Mouse (Mus musculus) heart, embryonic 15.5 days (tissue): ENCODE results near the gene Gm21969. TPM values are rescaled to one million over a fixed set of nuclear protein-coding genes. Genes with fewer than 3 reads are reported as not detected.

Experiments
- ATAC-seq: fragments of 200-750 bp; cut with Nextera tagmentation; replicated peaks from 2 replicates; pipeline ENCODE4 v1.8.0; 2017; ENCODE audit warnings: low read depth, moderate TSS enrichment; ENCODE audit not compliant: insufficient number of reproducible peaks, insufficient read depth, low FRiP score
- H3K27ac ChIP-seq: fragments of 300-500 bp; sonication (generic); 2 replicates; pipeline ENCODE4 v1.5.1; 2015; ENCODE audit warnings: mild to moderate bottlenecking, inconsistent platforms
- H3K27me3 ChIP-seq: fragments of 300-500 bp; sonication (generic); 2 replicates; pipeline ENCODE4 v1.6.1; 2015; ENCODE audit warnings: inconsistent platforms
- H3K36me3 ChIP-seq: fragments of 300-500 bp; sonication (generic); 2 replicates; pipeline ENCODE4 v1.6.1; 2015; ENCODE audit warnings: mild to moderate bottlenecking, inconsistent platforms
- H3K4me1 ChIP-seq: fragments of 300-500 bp; sonication (generic); replicated peaks from 2 replicates; pipeline ENCODE4 v1.6.1; 2015; ENCODE audit warnings: inconsistent platforms
- H3K4me2 ChIP-seq: fragments of 300-500 bp; sonication (generic); 2 replicates; pipeline ENCODE4 v1.6.1; 2015; ENCODE audit warnings: inconsistent platforms, mild to moderate bottlenecking, moderate library complexity
- H3K4me3 ChIP-seq: fragments of 300-500 bp; sonication (generic); 2 replicates; pipeline ENCODE4 v1.5.1; 2015; ENCODE audit warnings: mild to moderate bottlenecking, inconsistent platforms
- H3K9ac ChIP-seq: fragments of 300-500 bp; sonication (generic); 2 replicates; pipeline ENCODE4 v1.6.1; 2015; ENCODE audit warnings: mild to moderate bottlenecking, inconsistent platforms
- H3K9me3 ChIP-seq: fragments of 300-500 bp; sonication (generic); replicated peaks from 2 replicates; pipeline ENCODE4 v1.6.1; 2016; ENCODE audit warnings: inconsistent platforms
- WGBS: fragments of 180-500 bp; shearing (Covaris S2); methylation state at CpG from one replicate; pipeline ENCODE4 v1.1.7; 2015; ENCODE audit warnings: mixed read lengths; 5-methylcytosine and 5-hydroxymethylcytosine counted together
- microRNA-seq: library from miRNA; unstranded; fragments of <30 nt; microRNA quantifications from one replicate; pipeline ENCODE4, GENCODE M21; 2016
- polyA plus RNA-seq: library from polyadenylated mRNA; unstranded; fragments of >200 nt; fragmentation: Nextera tagmentation; extraction: Ambion mirVana; gene quantifications from 2 replicates; pipeline ENCODE4 v1.2.1, GENCODE M21; 2015

Gene Gm21969
- polyA plus RNA-seq, 1 experiment from 2014 or later = not detected

DNA sequence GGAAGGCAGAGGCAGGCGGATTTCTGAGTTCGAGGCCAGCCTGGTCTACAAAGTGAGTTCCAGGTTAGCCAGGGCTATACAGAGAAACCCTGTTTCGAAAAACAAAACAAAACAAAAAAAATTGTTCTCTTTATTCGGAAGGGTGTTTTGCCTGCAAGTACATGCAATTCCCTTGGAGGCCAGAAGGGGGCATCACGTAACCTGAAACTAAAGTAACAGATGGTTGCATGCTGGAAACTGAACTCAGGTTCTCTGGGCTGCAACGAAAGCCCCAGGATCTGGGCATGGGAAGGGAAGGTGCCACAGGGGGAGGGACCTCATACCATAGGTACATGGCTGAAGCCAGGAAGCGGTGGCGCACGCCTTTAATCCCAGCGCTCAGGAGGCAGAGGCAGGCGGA is 100.5 kb downstream of the Gm21969 start:
- H3K4me3 ChIP-seq = no peak overlapping the region
- no peaks in the 10 kb centered on the region for H3K36me3 ChIP-seq
- H3K27me3 ChIP-seq = peaks cover 26% of the 10 kb centered on the region
- 77% methylated on average over 11 of the region's 11 CpGs for WGBS
- H3K4me2 ChIP-seq = no peak overlapping the region
- no peak for ATAC-seq
- no peaks in the 10 kb centered on the region for H3K9me3 ChIP-seq
- no peak overlapping the region for H3K9ac ChIP-seq
- no peak overlapping the region for H3K27ac ChIP-seq
- H3K4me1 ChIP-seq = no peaks in the 10 kb centered on the region

DNA sequence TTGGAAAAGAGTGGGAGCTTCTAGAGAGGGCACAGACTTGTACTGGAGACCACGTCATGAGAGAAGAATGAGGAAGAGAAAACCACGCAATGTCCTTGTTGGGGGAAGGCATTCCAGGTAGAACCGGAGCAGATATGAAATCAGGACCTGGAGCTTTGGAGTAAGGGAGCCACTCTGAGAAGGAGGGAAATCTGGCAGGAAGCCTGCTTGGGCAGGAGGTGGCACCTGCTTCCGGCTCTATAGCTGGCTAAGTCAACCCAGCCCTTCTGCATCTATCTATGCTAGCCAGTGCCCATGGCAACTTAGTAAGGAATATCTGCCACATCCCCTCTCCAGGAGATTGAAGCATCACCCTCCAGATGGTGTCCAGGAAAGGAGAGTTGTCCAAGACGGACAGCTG is 103.0 kb downstream of the Gm21969 start:
- Histone ChIP-seq H3K36me3 (no peaks in the 10 kb centered on the region), H3K4me2 (no peak overlapping the region), H3K4me3 (no peak overlapping the region), H3K9me3 (no peaks in the 10 kb centered on the region), H3K27me3 (peaks cover 17% of the 10 kb centered on the region; the same call in 1 of the 2 replicates), H3K27ac (no peak overlapping the region), H3K9ac (no peak overlapping the region), H3K4me1 (no peaks in the 10 kb centered on the region)
- WGBS = 74% methylated on average over 5 of the region's 5 CpGs
- no peak for ATAC-seq

DNA sequence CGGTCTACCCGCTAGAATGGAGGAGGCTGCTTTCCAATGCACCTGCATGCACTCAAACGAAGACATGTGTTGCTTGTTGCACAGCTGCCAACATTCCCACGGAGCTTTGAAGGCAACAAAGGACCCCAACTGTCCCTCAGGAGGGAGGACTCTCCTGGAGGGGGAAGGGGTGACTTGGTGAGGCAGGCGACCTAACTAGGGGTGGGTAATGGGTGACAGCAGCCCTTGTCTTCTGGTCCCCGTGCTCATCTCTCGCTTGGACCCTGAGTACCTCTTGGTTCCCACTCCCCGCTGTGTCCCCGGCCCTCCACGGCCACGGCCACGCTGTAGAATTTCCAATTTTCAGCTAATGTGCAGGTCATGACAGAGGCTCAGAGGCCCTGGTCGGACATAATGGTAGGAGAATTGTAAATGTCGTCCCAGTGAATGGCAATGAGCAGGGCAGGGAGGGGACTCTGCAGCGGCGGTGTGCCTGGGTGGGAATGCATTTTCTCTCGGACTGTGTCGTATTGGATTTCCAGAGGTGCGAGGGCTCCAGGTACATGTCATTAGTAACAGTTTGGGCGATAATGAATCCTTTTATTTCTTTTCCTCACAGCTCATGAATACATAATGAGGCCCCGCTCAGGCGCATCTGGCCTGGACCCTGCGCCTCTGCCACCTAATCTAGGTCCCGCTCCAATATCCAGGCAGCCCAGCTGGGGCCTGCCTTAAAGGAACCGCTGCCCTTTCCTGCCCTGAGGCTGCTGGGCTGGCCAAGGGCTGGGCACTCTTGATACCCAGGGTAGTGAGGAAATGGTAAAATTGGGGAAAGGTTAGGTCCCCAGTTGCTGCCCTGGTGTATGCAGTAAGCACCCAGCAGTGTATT is 107.7 kb downstream of the Gm21969 start:
- Histone ChIP-seq H3K9me3 (no peaks in the 10 kb centered on the region), H3K36me3 (no peaks in the 10 kb centered on the region), H3K27ac (no peak overlapping the region), H3K9ac (no peak overlapping the region), H3K4me3 (no peak overlapping the region), H3K4me2 (no peak overlapping the region), H3K4me1 (no peaks in the 10 kb centered on the region), H3K27me3 (peaks cover 33% of the 10 kb centered on the region)
- no peak for ATAC-seq
- whole genome bisulfite sequencing = 45% methylated on average over 25 of the region's 25 CpGs

Small RNA genes lying within 50 kb of the gene (microRNA-seq; reads per million reads assigned to microRNA genes)
- gene Gm25571 (not detected), gene Mir7020 (not detected)

Other genes starting within 250 kb of the Gm21969 start
- 2.4 and 3.4 TPM in 2 replicates for gene Iffo2, start 72.6 kb upstream of the Gm21969 start, polyA plus RNA-seq
- gene Aldh4a1, start 19.7 kb downstream of the Gm21969 start, polyA plus RNA-seq = 25.2 and 33.2 TPM in 2 replicates
- gene Tas1r2, start 50.4 kb downstream of the Gm21969 start, polyA plus RNA-seq = not detected in 2 replicates
- not detected in 2 replicates for gene Pax7, start 230.3 kb downstream of the Gm21969 start, polyA plus RNA-seq